Mouse (Mus musculus) stomach, embryonic 14.5 days (tissue): ENCODE measurements at regions not wholly inside any gene's neighbourhood (a gene's known extent, or its start where the extent isn't known, plus 50 kb on each side); places are given as distances from the start of the nearest gene placed in this dataset.

Source experiments
- ATAC-seq: fragments of 200-750 bp; cut with Nextera tagmentation; 2 replicates; pipeline ENCODE4 v1.8.0; 2017; ENCODE audit warnings: low read depth, moderate TSS enrichment; ENCODE audit not compliant: insufficient number of reproducible peaks, insufficient read depth, low FRiP score
- H3K27ac ChIP-seq: fragments of 300-500 bp; sonication (generic); 2 replicates; pipeline ENCODE4 v1.5.1; 2014; ENCODE audit warnings: mild to moderate bottlenecking, low read length, moderate library complexity, mixed read lengths
- H3K27me3 ChIP-seq: fragments of 300-500 bp; sonication (generic); 2 replicates; pipeline ENCODE4 v1.6.1; 2014; ENCODE audit warnings: low read length, control low read depth, mixed read lengths; ENCODE audit not compliant: control insufficient read depth, insufficient read depth
- H3K36me3 ChIP-seq: fragments of 300-500 bp; sonication (generic); 2 replicates; pipeline ENCODE4 v1.6.1; 2014; ENCODE audit warnings: mild to moderate bottlenecking, control low read depth, low read length, moderate library complexity, mixed read lengths; ENCODE audit not compliant: control insufficient read depth, insufficient read depth
- H3K4me1 ChIP-seq: fragments of 300-500 bp; sonication (generic); 2 replicates; pipeline ENCODE4 v1.6.1; 2014; ENCODE audit warnings: low read length, control low read depth, mixed read lengths; ENCODE audit not compliant: control insufficient read depth, insufficient read depth
- H3K4me2 ChIP-seq: fragments of 300-500 bp; sonication (generic); replicated peaks from 2 replicates; pipeline ENCODE4 v1.6.1; 2014; ENCODE audit warnings: low read depth, low read length, control low read depth
- H3K4me3 ChIP-seq: fragments of 300-500 bp; sonication (generic); 2 replicates; pipeline ENCODE4 v1.5.1; 2014; ENCODE audit warnings: low read depth, low read length, control low read depth
- H3K9ac ChIP-seq: fragments of 300-500 bp; sonication (generic); replicated peaks from 2 replicates; pipeline ENCODE4 v1.6.1; 2014; ENCODE audit warnings: low read depth, mild to moderate bottlenecking, control low read depth, low read length, moderate library complexity, mixed read lengths
- H3K9me3 ChIP-seq: fragments of 300-500 bp; sonication (generic); 2 replicates; pipeline ENCODE4 v1.6.1; 2016; ENCODE audit warnings: low read depth, low read length, control low read depth; ENCODE audit not compliant: control insufficient read depth
- WGBS: fragments of 180-500 bp; shearing (Covaris S2); extraction: QIAGEN DNeasy Blood & Tissue Kit; methylation state at CpG from one replicate; pipeline ENCODE4 v1.1.7; 2014; 5-methylcytosine and 5-hydroxymethylcytosine counted together

DNA sequence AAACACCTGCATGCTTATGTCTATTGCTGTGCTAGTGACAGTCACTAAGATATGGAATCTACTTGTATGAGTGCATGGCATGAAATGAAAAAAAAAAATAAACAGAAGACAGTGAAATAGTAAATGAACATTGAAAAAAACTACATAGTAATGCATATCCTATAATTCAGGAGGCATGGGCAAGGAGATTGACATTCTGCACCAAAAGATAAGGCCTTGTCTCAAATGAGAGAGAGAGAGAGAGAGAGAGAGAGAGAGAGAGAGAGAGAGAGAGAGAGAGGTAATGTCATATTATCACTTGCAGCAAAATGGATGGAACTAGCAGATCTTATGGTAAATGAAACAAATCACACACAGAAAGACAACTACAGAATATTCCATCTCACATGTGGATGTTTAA, 115.4 kb downstream of the Ube2e3 start:
- Histone ChIP-seq H3K27ac (no peak overlapping the region), H3K9me3 (no peaks in the 10 kb centered on the region), H3K4me2 (no peak overlapping the region), H3K4me1 (no peaks in the 10 kb centered on the region), H3K9ac (no peak overlapping the region), H3K27me3 (no peaks in the 10 kb centered on the region), H3K4me3 (no peak overlapping the region), H3K36me3 (no peaks in the 10 kb centered on the region)
- ATAC-seq: no peak

DNA sequence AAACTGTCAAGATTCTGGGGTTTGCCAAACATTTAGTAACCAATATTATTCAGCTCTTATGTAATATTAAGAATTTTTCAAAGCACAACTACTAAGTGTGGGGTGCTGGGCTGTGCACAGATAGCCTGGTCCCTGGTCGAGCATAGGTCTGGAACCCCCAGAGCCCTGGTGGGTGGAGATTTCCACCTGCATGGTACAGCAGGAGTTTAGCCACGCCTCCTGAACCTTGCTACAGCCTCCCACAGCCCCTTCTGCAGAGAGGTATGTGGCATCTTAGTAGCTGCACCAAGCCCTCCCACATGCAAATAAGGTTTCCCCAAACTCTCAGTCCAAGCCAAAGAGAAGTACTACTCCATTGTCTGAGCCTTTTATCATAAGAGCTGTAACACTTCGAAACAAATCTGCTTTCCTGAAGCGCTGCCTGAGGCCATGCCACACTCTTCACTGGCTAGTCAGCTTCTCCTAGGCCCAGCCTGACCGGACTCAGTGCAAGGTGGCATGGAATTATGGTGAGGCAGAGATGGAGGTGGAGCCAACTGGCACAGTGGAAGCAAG, 116.1 kb downstream of the Ube2e3 start:
- no peak for ATAC-seq
- Histone ChIP-seq H3K4me3 (no peak overlapping the region), H3K4me2 (no peak overlapping the region), H3K9ac (no peak overlapping the region), H3K4me1 (no peaks in the 10 kb centered on the region), H3K9me3 (no peaks in the 10 kb centered on the region), H3K27me3 (no peaks in the 10 kb centered on the region), H3K36me3 (no peaks in the 10 kb centered on the region), H3K27ac (no peak overlapping the region)
- WGBS: 59% methylated on average over 5 of the region's 5 CpGs

DNA sequence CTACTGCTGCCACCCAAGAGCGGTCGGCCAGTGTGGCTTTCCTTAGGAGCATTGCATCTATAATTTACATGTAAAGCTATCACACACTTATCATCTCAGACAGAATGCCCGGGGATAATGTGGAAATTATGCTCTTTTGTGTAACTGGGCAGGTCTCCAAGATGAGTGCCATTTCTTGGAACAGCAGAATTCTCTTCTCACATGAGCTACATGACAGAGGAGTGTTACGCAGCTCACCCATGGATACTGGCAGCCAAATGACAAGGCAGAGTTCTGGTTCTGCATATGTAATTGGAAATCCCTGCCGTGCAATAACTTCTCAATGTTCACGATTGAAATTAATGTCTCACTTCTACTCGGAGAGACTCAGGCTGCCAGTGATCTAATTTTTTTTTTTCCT, 119.1 kb downstream of the Ube2e3 start:
- Histone ChIP-seq H3K9ac (no peak overlapping the region), H3K27ac (no peak overlapping the region), H3K9me3 (no peaks in the 10 kb centered on the region), H3K4me1 (no peaks in the 10 kb centered on the region), H3K4me2 (no peak overlapping the region), H3K36me3 (no peaks in the 10 kb centered on the region), H3K27me3 (no peaks in the 10 kb centered on the region), H3K4me3 (no peak overlapping the region)
- WGBS: 82% methylated on average over 7 of the region's 7 CpGs
- ATAC-seq: no peak

DNA sequence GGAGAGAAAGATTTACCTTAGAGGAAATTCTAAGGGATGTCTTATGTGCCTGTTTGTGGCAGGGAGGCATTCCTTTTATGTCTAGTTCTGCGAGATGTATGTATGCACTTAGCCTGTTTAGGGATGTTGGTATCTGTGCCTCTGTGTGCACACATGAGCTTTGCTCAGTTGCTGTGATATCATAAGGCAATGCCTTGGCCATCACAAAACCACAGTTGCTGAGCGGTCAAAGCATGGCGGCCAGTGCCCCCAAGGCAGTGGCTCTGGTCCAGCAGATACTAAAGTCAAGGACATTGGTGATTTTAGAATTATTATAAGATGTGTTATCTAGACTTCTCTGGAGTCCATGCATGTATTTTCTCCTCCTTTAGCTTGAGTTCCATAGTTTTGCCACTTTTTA, 119.5 kb downstream of the Ube2e3 start:
- Histone ChIP-seq H3K4me1 (no peaks in the 10 kb centered on the region), H3K9ac (no peak overlapping the region), H3K4me3 (no peak overlapping the region), H3K4me2 (no peak overlapping the region), H3K36me3 (no peaks in the 10 kb centered on the region), H3K9me3 (no peaks in the 10 kb centered on the region), H3K27me3 (no peaks in the 10 kb centered on the region), H3K27ac (no peak overlapping the region)
- ATAC-seq: no peak
- 95% methylated on average over 3 of the region's 3 CpGs for WGBS

DNA sequence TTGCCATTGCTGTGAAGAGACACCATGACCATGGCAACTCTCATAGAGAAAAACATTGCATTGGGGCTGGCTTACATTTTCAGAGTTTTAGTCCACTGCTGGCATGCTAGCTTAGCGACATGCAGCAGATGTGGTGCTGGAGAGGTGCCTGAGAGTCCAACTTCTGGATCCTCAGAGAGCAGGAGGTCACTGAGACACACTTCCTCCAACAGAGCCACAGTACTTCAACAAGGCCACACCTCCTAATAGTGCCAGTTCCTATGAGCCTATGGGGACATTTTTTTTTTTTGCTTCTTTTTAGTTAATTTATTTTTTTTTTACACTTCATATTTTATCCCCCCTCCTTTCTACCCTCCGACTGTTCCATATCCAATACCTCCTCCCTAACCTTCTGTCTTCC, 120.3 kb downstream of the Ube2e3 start:
- Histone ChIP-seq H3K4me3 (no peak overlapping the region), H3K27ac (no peak overlapping the region), H3K4me1 (no peaks in the 10 kb centered on the region), H3K27me3 (no peaks in the 10 kb centered on the region), H3K9ac (no peak overlapping the region), H3K9me3 (no peaks in the 10 kb centered on the region), H3K4me2 (no peak overlapping the region), H3K36me3 (no peaks in the 10 kb centered on the region)
- 88% methylated on average over 2 of the region's 2 CpGs for WGBS
- ATAC-seq: no peak

DNA sequence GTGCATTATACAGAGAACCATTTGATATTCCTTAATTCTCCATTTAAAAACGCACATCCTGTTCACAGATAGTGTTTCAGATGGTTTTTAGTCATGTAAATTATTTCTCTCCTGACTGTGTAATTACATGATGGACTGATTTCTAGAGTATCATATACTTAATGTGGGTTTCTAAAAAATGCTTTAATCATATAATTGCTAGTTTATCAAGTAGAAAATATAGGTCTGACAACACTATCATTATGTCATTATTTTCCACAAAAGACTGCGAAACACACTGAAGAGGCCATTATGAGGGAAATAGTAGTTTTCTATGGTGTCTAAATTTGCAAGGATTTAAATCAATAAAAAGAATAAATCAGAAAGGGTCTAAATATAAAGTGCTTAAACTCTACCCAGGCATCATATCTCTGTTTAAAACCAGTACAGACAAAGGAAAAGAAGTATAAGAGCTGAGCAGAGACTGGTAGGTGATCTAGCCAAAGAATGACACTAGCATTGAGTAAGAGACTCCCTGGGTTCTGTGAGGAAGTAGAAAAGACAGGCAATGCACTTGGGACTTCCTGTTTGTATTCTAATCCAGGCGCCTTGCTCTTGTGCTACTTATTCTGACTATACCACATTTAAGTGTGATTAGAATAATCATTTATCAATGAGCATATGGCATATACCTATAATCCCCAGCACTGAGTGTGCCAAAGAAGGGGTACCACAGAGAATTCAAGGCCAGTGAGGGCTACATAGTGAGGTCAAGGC, 127.1 kb downstream of the Ube2e3 start:
- no peaks in the 10 kb centered on the region for H3K9me3 ChIP-seq
- no peaks in the 10 kb centered on the region for H3K4me1 ChIP-seq
- no peak overlapping the region for H3K9ac ChIP-seq
- no peaks in the 10 kb centered on the region for H3K27me3 ChIP-seq
- H3K4me3 ChIP-seq: no peak overlapping the region
- H3K27ac ChIP-seq: no peak overlapping the region
- H3K36me3 ChIP-seq: no peaks in the 10 kb centered on the region
- WGBS: 85% methylated on average over 3 of the region's 3 CpGs
- no peak for ATAC-seq
- no peak overlapping the region for H3K4me2 ChIP-seq

DNA sequence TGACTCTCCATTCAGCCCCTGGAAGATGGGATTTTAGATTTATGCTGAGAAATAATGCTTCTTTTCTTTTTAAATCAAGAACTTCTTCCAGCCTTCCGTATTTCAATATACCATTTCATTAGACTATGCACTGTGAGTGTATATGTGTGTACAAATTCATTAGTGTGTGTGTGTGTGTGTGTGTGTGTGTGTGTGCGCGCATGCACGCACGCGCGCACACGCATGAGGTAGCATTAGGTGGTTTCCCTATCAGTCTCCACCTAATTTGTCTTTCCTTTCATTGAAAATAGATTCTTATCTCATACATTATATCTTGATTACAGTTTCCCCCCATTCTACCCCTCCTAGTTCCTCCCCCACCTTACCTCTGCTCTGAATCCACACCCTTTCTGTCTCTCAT, 130.7 kb downstream of the Ube2e3 start:
- H3K4me3 ChIP-seq: no peak overlapping the region
- no peaks in the 10 kb centered on the region for H3K9me3 ChIP-seq
- no peak overlapping the region for H3K9ac ChIP-seq
- no peaks in the 10 kb centered on the region for H3K4me1 ChIP-seq
- no peak for ATAC-seq
- H3K27ac ChIP-seq: no peak overlapping the region
- no peaks in the 10 kb centered on the region for H3K27me3 ChIP-seq
- H3K4me2 ChIP-seq: no peak overlapping the region
- H3K36me3 ChIP-seq: no peaks in the 10 kb centered on the region
- WGBS: 94% methylated on average over 8 of the region's 8 CpGs

DNA sequence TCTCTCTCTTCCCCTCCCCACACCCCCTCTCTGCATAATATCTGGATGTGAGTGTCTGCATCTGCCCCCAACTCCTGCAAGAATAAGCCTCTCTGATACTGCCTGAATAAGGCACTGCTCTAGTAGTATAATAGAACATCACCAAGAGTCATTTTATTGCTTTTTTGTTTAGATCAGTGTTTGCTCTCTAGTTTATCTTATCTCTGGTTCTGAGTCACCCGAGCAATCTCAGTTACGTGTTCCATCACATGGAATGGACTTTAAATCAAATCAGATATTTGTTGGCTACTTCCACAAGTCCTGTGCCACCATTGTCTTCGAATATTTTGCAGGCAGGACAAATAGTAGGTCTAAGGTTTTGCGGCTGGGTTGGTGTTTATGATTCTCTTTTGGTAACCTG, 131.5 kb downstream of the Ube2e3 start:
- no peaks in the 10 kb centered on the region for H3K9me3 ChIP-seq
- no peak overlapping the region for H3K4me3 ChIP-seq
- H3K36me3 ChIP-seq: no peaks in the 10 kb centered on the region
- H3K4me1 ChIP-seq: no peaks in the 10 kb centered on the region
- H3K27me3 ChIP-seq: no peaks in the 10 kb centered on the region
- ATAC-seq: no peak
- no peak overlapping the region for H3K27ac ChIP-seq
- H3K4me2 ChIP-seq: no peak overlapping the region
- H3K9ac ChIP-seq: no peak overlapping the region
- 80% methylated on average over 4 of the region's 4 CpGs for WGBS

DNA sequence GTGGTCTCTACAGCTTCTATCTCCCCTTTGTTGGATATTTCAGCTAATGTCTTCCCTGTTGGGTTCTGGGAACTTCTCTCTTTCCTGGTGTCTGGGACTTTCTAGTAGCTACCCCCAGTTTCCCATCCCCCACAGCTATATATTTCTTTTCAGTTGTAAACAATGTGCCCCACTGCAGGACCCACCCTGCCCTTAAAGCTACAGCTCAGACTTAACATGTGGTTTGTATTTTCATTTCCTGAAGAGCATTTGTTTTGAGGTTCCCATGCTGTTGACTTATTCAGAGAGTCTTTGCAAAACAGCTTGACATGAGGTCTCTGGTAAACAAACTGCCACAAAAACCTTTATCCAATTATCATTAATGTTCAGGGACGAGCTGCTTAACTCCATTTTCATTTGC, 136.9 kb downstream of the Ube2e3 start:
- 42% methylated on average over 1 of the region's 1 CpGs for WGBS
- Histone ChIP-seq H3K9me3 (no peaks in the 10 kb centered on the region), H3K9ac (no peak overlapping the region), H3K27ac (no peak overlapping the region), H3K4me3 (no peak overlapping the region), H3K4me1 (no peaks in the 10 kb centered on the region), H3K4me2 (no peak overlapping the region), H3K36me3 (no peaks in the 10 kb centered on the region), H3K27me3 (no peaks in the 10 kb centered on the region)
- no peak for ATAC-seq
